Mouse (Mus musculus): ENCODE measurements around the gene S1pr4. TPM values are rescaled to one million over a fixed set of nuclear protein-coding genes. Genes with fewer than 3 reads are reported as not detected.

The S1pr4 gene
- polyA plus RNA-seq, 1 experiment from 2014 or later: 1.4 TPM

DNA sequence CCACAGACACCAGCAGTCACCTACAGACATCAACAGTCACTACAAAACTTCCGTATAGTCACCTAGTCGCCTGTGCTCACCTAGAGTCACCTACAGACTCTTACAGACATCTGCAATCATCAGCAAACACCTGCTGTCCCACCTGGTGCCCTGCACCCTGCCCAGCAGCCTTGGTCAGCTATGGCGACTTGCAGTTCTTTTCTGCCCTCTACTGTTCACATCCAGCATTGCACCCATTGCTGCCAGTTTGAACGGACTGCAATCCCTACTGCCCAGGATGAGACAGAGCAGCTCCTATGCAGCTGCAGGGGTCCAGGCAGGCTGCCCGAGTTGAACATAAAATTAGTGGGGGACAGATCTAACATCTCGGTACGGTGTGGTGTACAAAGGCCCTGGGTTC, 49.8 kb downstream of the S1pr4 start:
- Histone ChIP-seq H3K9me3 (replicated peaks) (no peaks in the 10 kb centered on the region), H3K27ac (no peak overlapping the region), H3K9ac (no peak overlapping the region), H3K4me1 (peaks cover 9% of the 10 kb centered on the region; the same call in 1 of the 2 replicates), H3K36me3 (no peaks in the 10 kb centered on the region), H3K27me3 (peaks cover 66% of the 10 kb centered on the region), H3K4me2 (no peak overlapping the region), H3K4me3 (replicated peaks) (no peak overlapping the region)
- peak; percentile 66 for ATAC-seq (replicated peaks; ENCODE audit: low FRiP score)
- WGBS: 2% methylated on average over 7 of the region's 7 CpGs

Small RNAs within 50 kb of the gene (microRNA-seq; reads per million reads assigned to microRNA genes)
- gene Gm25595: not detected

Other genes with a start within 250 kb of the S1pr4 start
- 5.8 and 6.8 TPM in 2 replicates for gene Matk, start 247.2 kb downstream of the S1pr4 start, polyA plus RNA-seq (2015; fragmentation: Nextera tagmentation; extraction: Ambion mirVana)
- gene Mrpl54, start 233.2 kb downstream of the S1pr4 start, polyA plus RNA-seq (2015; fragmentation: Nextera tagmentation; extraction: Ambion mirVana): 230 and 244 TPM in 2 replicates
- 59.7 and 63.4 TPM in 2 replicates for gene Apba3, start 233.2 kb downstream of the S1pr4 start, polyA plus RNA-seq (2015; fragmentation: Nextera tagmentation; extraction: Ambion mirVana)
- 15.9 and 18.1 TPM in 2 replicates for gene Tjp3, start 208.6 kb downstream of the S1pr4 start, polyA plus RNA-seq (2015; fragmentation: Nextera tagmentation; extraction: Ambion mirVana)
- gene Pip5k1c, start 207.2 kb downstream of the S1pr4 start, polyA plus RNA-seq (2015; fragmentation: Nextera tagmentation; extraction: Ambion mirVana): 51.0 and 61.3 TPM in 2 replicates
- 38.8 and 44.2 TPM in 2 replicates for gene Cactin, start 179.0 kb downstream of the S1pr4 start, polyA plus RNA-seq (2015; fragmentation: Nextera tagmentation; extraction: Ambion mirVana)
- gene Tbxa2r, start 171.4 kb downstream of the S1pr4 start, polyA plus RNA-seq (2015; fragmentation: Nextera tagmentation; extraction: Ambion mirVana): 14.4 and 18.3 TPM in 2 replicates
- 0.08 TPM in 1 of 2 replicates, not detected in the other for gene Gipc3, start 156.9 kb downstream of the S1pr4 start, polyA plus RNA-seq (2015; fragmentation: Nextera tagmentation; extraction: Ambion mirVana)
- 87.0 and 94.6 TPM in 2 replicates for gene Hmg20b, start 149.7 kb downstream of the S1pr4 start, polyA plus RNA-seq (2015; fragmentation: Nextera tagmentation; extraction: Ambion mirVana)
- 10.3 and 11.5 TPM in 2 replicates for gene Mfsd12, start 142.6 kb downstream of the S1pr4 start, polyA plus RNA-seq (2015; fragmentation: Nextera tagmentation; extraction: Ambion mirVana)
- 0.62 and 1.6 TPM in 2 replicates for gene 4930404N11Rik, start 134.3 kb downstream of the S1pr4 start, polyA plus RNA-seq (2015; fragmentation: Nextera tagmentation; extraction: Ambion mirVana)
- 105 and 114 TPM in 2 replicates for gene Fzr1, start 121.6 kb downstream of the S1pr4 start, polyA plus RNA-seq (2015; fragmentation: Nextera tagmentation; extraction: Ambion mirVana)
- gene Dohh, start 115.7 kb downstream of the S1pr4 start, polyA plus RNA-seq (2015; fragmentation: Nextera tagmentation; extraction: Ambion mirVana): 79.7 and 82.2 TPM in 2 replicates
- 2.5 and 4.1 TPM in 2 replicates for gene Gm48551, start 115.7 kb downstream of the S1pr4 start, polyA plus RNA-seq (2015; fragmentation: Nextera tagmentation; extraction: Ambion mirVana)
- 1.6 and 2.1 TPM in 2 replicates for gene Gm48552, start 111.1 kb downstream of the S1pr4 start, polyA plus RNA-seq (2015; fragmentation: Nextera tagmentation; extraction: Ambion mirVana)
- 26.0 and 29.4 TPM in 2 replicates for gene Smim24, start 107.1 kb downstream of the S1pr4 start, polyA plus RNA-seq (2015; fragmentation: Nextera tagmentation; extraction: Ambion mirVana)
- gene Nfic, start 44.5 kb downstream of the S1pr4 start, polyA plus RNA-seq (2015; fragmentation: Nextera tagmentation; extraction: Ambion mirVana): 67.9 and 84.5 TPM in 2 replicates
- gene Celf5, start 17.4 kb downstream of the S1pr4 start, polyA plus RNA-seq (2015; fragmentation: Nextera tagmentation; extraction: Ambion mirVana): 0.50 and 0.82 TPM in 2 replicates
- 85.7 and 93.5 TPM in 2 replicates for gene Ncln, start 3.7 kb downstream of the S1pr4 start, polyA plus RNA-seq (2015; fragmentation: Nextera tagmentation; extraction: Ambion mirVana)
- 0.89 and 1.00 TPM in 2 replicates for gene Gna15, start 24.1 kb upstream of the S1pr4 start, polyA plus RNA-seq (2015; fragmentation: Nextera tagmentation; extraction: Ambion mirVana)
- gene Gna11, start 45.1 kb upstream of the S1pr4 start, polyA plus RNA-seq (2015; fragmentation: Nextera tagmentation; extraction: Ambion mirVana): 79.0 and 88.6 TPM in 2 replicates
- 535 and 630 TPM in 2 replicates for gene Aes, start 59.4 kb upstream of the S1pr4 start, polyA plus RNA-seq (2015; fragmentation: Nextera tagmentation; extraction: Ambion mirVana)
- gene Tle2, start 74.4 kb upstream of the S1pr4 start, polyA plus RNA-seq (2015; fragmentation: Nextera tagmentation; extraction: Ambion mirVana): 39.3 and 45.6 TPM in 2 replicates
- 15.6 and 16.8 TPM in 2 replicates for gene Tle6, start 100.9 kb upstream of the S1pr4 start, polyA plus RNA-seq (2015; fragmentation: Nextera tagmentation; extraction: Ambion mirVana)
- 0.62 and 0.84 TPM in 2 replicates for gene BC025920, start 106.1 kb upstream of the S1pr4 start, polyA plus RNA-seq (2015; fragmentation: Nextera tagmentation; extraction: Ambion mirVana)
- gene Sirt6, start 127.7 kb upstream of the S1pr4 start, polyA plus RNA-seq (2015; fragmentation: Nextera tagmentation; extraction: Ambion mirVana): 40.0 and 42.8 TPM in 2 replicates
- gene Ankrd24, start 128.4 kb upstream of the S1pr4 start, polyA plus RNA-seq (2015; fragmentation: Nextera tagmentation; extraction: Ambion mirVana): 15.2 and 17.3 TPM in 2 replicates
- 3.8 and 5.0 TPM in 2 replicates for gene Gm10778, start 148.9 kb upstream of the S1pr4 start, polyA plus RNA-seq (2015; fragmentation: Nextera tagmentation; extraction: Ambion mirVana)
- 16.9 and 18.6 TPM in 2 replicates for gene Zfp433, start 204.7 kb upstream of the S1pr4 start, polyA plus RNA-seq (2015; fragmentation: Nextera tagmentation; extraction: Ambion mirVana)

Measured in kidney, embryonic 15.5 days (tissue).